8 mouse cellular contexts compared by ENCODE assay signal in genomic region chr1:171501636-171502080, GRCm38 (mm10). TPM values are rescaled to one million over a fixed set of nuclear protein-coding genes. Genes with fewer than 3 reads are reported as not detected.
DNase-seq lines count a peak whose midpoint lies in the region; ATAC-seq and TF ChIP-seq lines count a peak whose summit lies in the region.

No protein-coding gene starts in this region.

- no peak for TF ChIP-seq EP300 in heart, postnatal 0 days (IDR thresholded peaks at IDR 0.05; ENCODE audit: low read depth)

- peaks cover 5% of the 10 kb centered on the region; the same call in 1 of the 2 replicates for H3K9me3 ChIP-seq in heart, postnatal 0 days (replicated peaks; ENCODE audit: control insufficient read depth, low read length)
- H3K9me3 ChIP-seq in midbrain, embryonic 14.5 days (ENCODE audit: control insufficient read depth, low read length) = no peaks in the 10 kb centered on the region

- H3K27me3 ChIP-seq in thymus, adult 2 months (ENCODE audit: control insufficient read depth, insufficient read depth, low read length) = no peaks in the 10 kb centered on the region
- no peaks in the 10 kb centered on the region for H3K27me3 ChIP-seq in heart, postnatal 0 days (ENCODE audit: control insufficient read depth, insufficient read depth, low read length)
- H3K27me3 ChIP-seq in midbrain, embryonic 14.5 days (ENCODE audit: control insufficient read depth, insufficient read depth, low read length) = no peaks in the 10 kb centered on the region

- TF ChIP-seq CTCF in thymus, adult 2 months (IDR thresholded peaks at IDR 0.05; ENCODE audit: borderline replicate concordance, control insufficient read depth, extremely low read depth, insufficient read depth, low read length, poor library complexity) = no peak
- TF ChIP-seq CTCF in heart, postnatal 0 days (IDR thresholded peaks at IDR 0.05; ENCODE audit: low read depth) = peak; percentile 69

- H3K4me1 ChIP-seq in thymus, adult 2 months (replicated peaks; ENCODE audit: control insufficient read depth, insufficient read depth, low read length) = peaks cover 3% of the 10 kb centered on the region; the same call in 1 of the 2 replicates
- no peaks in the 10 kb centered on the region for H3K4me1 ChIP-seq in heart, postnatal 0 days (ENCODE audit: control insufficient read depth, insufficient read depth)
- peaks cover 4% of the 10 kb centered on the region; the same call in 1 of the 2 replicates for H3K4me1 ChIP-seq in midbrain, embryonic 14.5 days (ENCODE audit: control insufficient read depth, insufficient read depth, low read length)

- no peak for DNase-seq in thymus, adult 2 months
- no peak for DNase-seq in thymus, adult 18-20 months
- DNase-seq in embryo, embryonic 11.5 days (ENCODE audit: low read depth, low spot score) = peak; percentile 49
- peak; percentile 76 for DNase-seq in heart, postnatal 0 days (ENCODE audit: low spot score)
- peak; percentile 36 to 56 for DNase-seq in kidney, postnatal 4 days
- peak; percentile 80 for DNase-seq in midbrain, embryonic 14.5 days
- DNase-seq in urinary bladder, adult 2 months (ENCODE audit: low spot score) = no peak

- peak overlapping the region; percentile 71 for H3K4me2 ChIP-seq in heart, postnatal 0 days (ENCODE audit: low read depth, low read length)
- H3K4me2 ChIP-seq in midbrain, embryonic 14.5 days (ENCODE audit: low read length) = peak overlapping the region; percentile 75

- no peaks in the 10 kb centered on the region for H3K36me3 ChIP-seq in thymus, adult 2 months (ENCODE audit: control insufficient read depth, insufficient read depth, low read length)
- H3K36me3 ChIP-seq in heart, postnatal 0 days (replicated peaks; ENCODE audit: control insufficient read depth, insufficient read depth, low read length) = no peaks in the 10 kb centered on the region
- H3K36me3 ChIP-seq in midbrain, embryonic 14.5 days (ENCODE audit: control insufficient read depth, insufficient read depth, low read length) = no peaks in the 10 kb centered on the region

- H3K27ac ChIP-seq in thymus, adult 2 months (ENCODE audit: control insufficient read depth, insufficient read depth, low read length) = peak overlapping the region; percentile 8; the same call in 1 of the 2 replicates
- peak overlapping the region; percentile 99 for H3K27ac ChIP-seq in heart, postnatal 0 days (ENCODE audit: low read depth)
- peak overlapping the region; percentile 64 for H3K27ac ChIP-seq in midbrain, embryonic 14.5 days (replicated peaks; ENCODE audit: low read depth, low read length)

- ATAC-seq in heart, postnatal 0 days (ENCODE audit: insufficient read depth, low read depth) = no peak
- ATAC-seq in midbrain, embryonic 14.5 days (ENCODE audit: low FRiP score, low TSS enrichment) = no peak
- ATAC-seq in activated CD4-positive, CD25-positive, alpha-beta regulatory T cell, adult 4 months = no peak

- TF ChIP-seq POLR2A in thymus, adult 2 months (IDR thresholded peaks at IDR 0.05; ENCODE audit: control insufficient read depth, extremely low read depth, insufficient read depth, low read length, poor library complexity) = no peak

- WGBS in thymus, adult 2 months = 19% methylated on average over 5 of the region's 5 CpGs
- WGBS in heart, postnatal 0 days = 7% methylated on average over 5 of the region's 5 CpGs
- 3% methylated on average over 5 of the region's 5 CpGs for WGBS in midbrain, embryonic 14.5 days

- no peak overlapping the region for H3K4me3 ChIP-seq in thymus, adult 2 months (ENCODE audit: control insufficient read depth, insufficient read depth, low read length)
- peak overlapping the region; percentile 21; the same call in 1 of the 2 replicates for H3K4me3 ChIP-seq in heart, postnatal 0 days (ENCODE audit: low read depth, low read length)
- H3K4me3 ChIP-seq in midbrain, embryonic 14.5 days (replicated peaks; ENCODE audit: low read depth, low read length) = 0 out of 2 replicates have a peak overlapping the region, but pooled peaks have one; percentile 9

- no peak overlapping the region for H3K9ac ChIP-seq in heart, postnatal 0 days (replicated peaks; ENCODE audit: low read depth, low read length)
- peak overlapping the region; percentile 16; the same call in 1 of the 2 replicates for H3K9ac ChIP-seq in midbrain, embryonic 14.5 days (replicated peaks; ENCODE audit: low read length)

RNA-seq across cellular contexts. Expression of gene Alyref2, which starts 1.6 kb away (rescaled TPM):
- 5.8 and 6.6 TPM in 2 replicates for polyA plus RNA-seq in thymus, adult 2 months (2012; rRNA removed)
- total RNA-seq in heart, postnatal 0 days (2014; rRNA removed; ENCODE audit: low replicate concordance) = 8.0 and 10.0 TPM in 2 replicates
- 13.5 and 14.6 TPM in 2 replicates for polyA plus RNA-seq in heart, postnatal 0 days (2015; fragmentation: Nextera tagmentation; extraction: Ambion mirVana)
- 28.2 and 33.5 TPM in 2 replicates for polyA plus RNA-seq in midbrain, embryonic 14.5 days (2014; fragmentation: Nextera tagmentation; extraction: Ambion mirVana)
- polyA plus RNA-seq in activated CD4-positive, CD25-positive, alpha-beta regulatory T cell, adult 4 months (2017; shearing (Covaris generic)) = 10 to 100 TPM in 1 of 2 experiments, 1 to 10 TPM in 1; 8.9 to 11.1 TPM
- 7.9 and 8.8 TPM in 2 replicates for polyA plus RNA-seq in urinary bladder, adult 2 months (2012; rRNA removed)

RNA-seq across cellular contexts. Expression of gene Itln1, which starts 33.4 kb away (rescaled TPM):
- 1.9 and 2.5 TPM in 2 replicates for polyA plus RNA-seq in thymus, adult 2 months (2012; rRNA removed)
- total RNA-seq in heart, postnatal 0 days (2014; rRNA removed; ENCODE audit: low replicate concordance) = not detected in 2 replicates
- not detected in 2 replicates for polyA plus RNA-seq in heart, postnatal 0 days (2015; fragmentation: Nextera tagmentation; extraction: Ambion mirVana)
- not detected in 2 replicates for polyA plus RNA-seq in midbrain, embryonic 14.5 days (2014; fragmentation: Nextera tagmentation; extraction: Ambion mirVana)
- not detected for polyA plus RNA-seq in activated CD4-positive, CD25-positive, alpha-beta regulatory T cell, adult 4 months (2017; shearing (Covaris generic))
- polyA plus RNA-seq in urinary bladder, adult 2 months (2012; rRNA removed) = 0.06 TPM in 1 of 2 replicates, not detected in the other

RNA-seq across cellular contexts. Expression of gene Cd244a, which starts 57.3 kb away (rescaled TPM):
- polyA plus RNA-seq in thymus, adult 2 months (2012; rRNA removed) = 1.8 and 1.9 TPM in 2 replicates
- 1.0 and 4.0 TPM in 2 replicates for total RNA-seq in heart, postnatal 0 days (2014; rRNA removed; ENCODE audit: low replicate concordance)
- polyA plus RNA-seq in heart, postnatal 0 days (2015; fragmentation: Nextera tagmentation; extraction: Ambion mirVana) = 0.16 and 0.33 TPM in 2 replicates
- polyA plus RNA-seq in midbrain, embryonic 14.5 days (2014; fragmentation: Nextera tagmentation; extraction: Ambion mirVana) = 0.07 TPM in 1 of 2 replicates, not detected in the other
- polyA plus RNA-seq in activated CD4-positive, CD25-positive, alpha-beta regulatory T cell, adult 4 months (2017; shearing (Covaris generic)) = 1 to 10 TPM; 1.0 to 1.4 TPM
- polyA plus RNA-seq in urinary bladder, adult 2 months (2012; rRNA removed) = 0.73 and 0.75 TPM in 2 replicates

Comparison
In these comparisons a context has a peak if more than half of its experiments do, and no peak if none do; other contexts are left out.
1. DNase-seq: peak in embryo, embryonic 11.5 days (single experiment), heart, postnatal 0 days (single experiment), kidney, postnatal 4 days (2 of 2) and midbrain, embryonic 14.5 days (single experiment); none in thymus, adult 2 months (single experiment), thymus, adult 18-20 months (0 of 2) and urinary bladder, adult 2 months (single experiment).
2. H3K27ac ChIP-seq: peak in every context shown above with its lines; median percentile 99 in heart, postnatal 0 days; 64 in midbrain, embryonic 14.5 days; 8 in thymus, adult 2 months.